Mouse (Mus musculus) testis, adult 2 months (tissue): Measurements from ENCODE around the gene Gpr132.

Source experiments
- CTCF ChIP-seq: fragments of 200-500 bp; IDR thresholded peaks from 2 replicates; pipeline ENCODE4 v1.5.1; 2012; ENCODE audit warnings: low read depth, mild to moderate bottlenecking, inconsistent platforms, low read length, moderate library complexity; ENCODE audit not compliant: control insufficient read depth, insufficient read depth, insufficient replicate concordance
- POLR2A ChIP-seq: fragments of 200-500 bp; IDR thresholded peaks from 2 replicates; pipeline ENCODE4 v1.6.1; 2012; ENCODE audit warnings: low read depth, mild to moderate bottlenecking, inconsistent platforms, low read length, moderate library complexity; ENCODE audit not compliant: control insufficient read depth

DNA sequence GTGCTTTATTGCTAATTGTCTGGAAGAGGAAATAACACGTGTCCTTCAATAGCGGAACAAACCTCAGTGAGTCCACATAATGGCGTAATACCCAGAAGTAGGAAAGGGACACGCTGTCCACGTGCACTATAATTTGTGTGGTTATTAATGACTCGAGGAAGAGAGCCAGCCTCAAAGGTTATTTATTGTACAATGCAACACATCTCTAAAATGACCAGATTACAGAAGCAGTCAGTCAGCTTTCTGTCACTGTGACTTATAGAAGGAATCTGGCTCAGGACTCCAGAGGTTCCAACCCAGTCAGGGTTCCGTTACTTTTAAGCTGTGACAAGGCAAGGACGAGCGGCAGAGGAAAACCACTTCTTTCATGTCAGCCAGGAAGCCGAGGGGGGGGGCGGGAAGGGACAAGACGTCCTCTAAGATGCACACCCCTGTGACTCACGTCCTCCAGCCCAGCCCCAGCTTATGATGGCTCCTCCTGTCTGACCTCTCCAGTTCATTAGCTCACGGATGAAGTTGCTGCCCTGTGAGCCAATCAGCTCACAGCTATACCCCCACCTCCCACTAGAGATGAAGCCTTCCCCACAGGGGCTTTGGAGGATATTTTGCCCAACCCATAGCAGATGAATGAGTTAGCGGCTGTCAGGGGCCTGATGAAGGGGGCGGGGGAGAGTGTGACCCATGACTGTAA, 29.6 kb upstream of the Gpr132 start:
- TF ChIP-seq CTCF, result no peak
- no peak for TF ChIP-seq POLR2A
